Mouse (Mus musculus) frontal cortex, adult (tissue): ENCODE measurements around the gene Apold1.

Experiments
- ATAC-seq: cut with Nextera tagmentation; 2 replicates; pipeline ENCODE4 v1.9.2; 2017; ENCODE audit warnings: mild to moderate bottlenecking, moderate library complexity, mixed read lengths; ENCODE audit not compliant: low TSS enrichment

Gene Apold1

DNA sequence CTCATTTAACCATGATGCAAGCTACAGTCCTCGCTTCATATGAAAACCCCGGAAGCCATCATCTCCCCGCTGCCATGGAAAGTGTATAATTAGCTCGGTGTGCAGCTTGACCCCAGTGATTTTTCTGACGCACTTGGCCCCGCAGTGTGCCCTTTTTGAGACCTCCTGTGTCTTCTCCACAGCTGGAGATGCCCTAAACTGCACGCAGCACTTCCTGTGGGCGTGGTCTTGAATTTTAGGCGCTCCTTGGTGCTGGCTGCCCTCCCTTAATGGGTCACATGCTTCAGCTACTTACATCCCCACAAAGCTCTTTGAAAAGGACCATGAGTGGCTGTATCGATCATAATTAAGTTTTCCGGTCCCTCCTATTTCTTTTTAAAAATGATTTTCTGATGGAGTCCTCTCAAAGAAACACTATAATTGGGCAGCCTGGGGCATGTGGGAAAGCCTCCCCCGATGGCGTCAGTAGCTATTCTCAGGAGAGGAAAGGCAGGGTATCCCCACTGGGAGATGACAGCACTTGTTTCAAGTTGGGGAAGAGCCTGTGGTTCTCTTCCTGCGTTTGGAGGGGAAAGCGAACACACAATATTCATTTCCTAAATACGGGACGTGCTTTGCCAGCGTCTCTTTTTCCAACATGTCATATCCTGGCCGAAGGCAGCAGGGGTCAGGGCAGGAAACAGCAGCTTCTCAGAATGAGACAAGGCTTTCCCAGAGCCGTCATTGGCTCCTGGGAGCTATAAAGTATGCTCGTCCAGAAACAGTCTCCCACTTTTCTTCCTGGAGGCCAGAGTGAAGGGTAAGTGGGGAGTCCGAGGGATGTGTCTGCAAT lies at the start of gene Apold1:
Apold1 (plus strand) TSS at position 488 of the 832 bp plus-strand sequence.
- no peak for ATAC-seq

DNA sequence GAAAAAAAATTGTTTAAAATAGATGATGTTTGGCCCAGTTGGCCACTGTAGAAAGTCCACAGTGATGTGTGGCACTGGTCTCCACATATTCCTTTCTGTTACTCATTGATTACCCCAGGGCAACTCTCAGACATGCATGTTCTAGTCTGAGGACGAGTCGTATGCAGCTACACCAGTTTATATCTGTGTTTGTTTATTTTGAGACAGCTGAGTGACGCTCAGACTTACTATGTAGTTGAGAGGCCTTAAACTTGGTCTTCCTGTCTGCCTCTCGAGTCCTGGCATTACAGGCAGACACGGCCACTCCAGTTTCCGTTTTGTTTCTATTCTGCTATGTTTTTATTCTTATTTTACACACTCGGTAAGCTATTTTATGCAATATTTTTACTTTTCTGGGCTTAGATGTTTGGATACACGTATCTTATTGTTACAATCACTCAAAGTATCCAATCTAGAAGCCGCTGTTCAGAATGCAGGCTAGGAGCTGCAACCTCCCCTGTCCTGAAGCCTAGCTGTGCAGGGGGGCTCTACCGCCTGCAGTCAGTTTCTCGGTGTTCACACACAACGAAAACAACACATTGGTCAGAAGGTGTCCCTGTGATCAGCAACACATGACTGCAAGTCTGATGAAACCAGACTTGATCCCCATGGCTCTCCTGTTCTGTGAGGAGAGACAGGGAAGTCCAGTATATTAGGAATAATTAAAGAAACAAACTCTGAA lies 48.9 kb upstream of the Apold1 start:
- ATAC-seq, result no peak

DNA sequence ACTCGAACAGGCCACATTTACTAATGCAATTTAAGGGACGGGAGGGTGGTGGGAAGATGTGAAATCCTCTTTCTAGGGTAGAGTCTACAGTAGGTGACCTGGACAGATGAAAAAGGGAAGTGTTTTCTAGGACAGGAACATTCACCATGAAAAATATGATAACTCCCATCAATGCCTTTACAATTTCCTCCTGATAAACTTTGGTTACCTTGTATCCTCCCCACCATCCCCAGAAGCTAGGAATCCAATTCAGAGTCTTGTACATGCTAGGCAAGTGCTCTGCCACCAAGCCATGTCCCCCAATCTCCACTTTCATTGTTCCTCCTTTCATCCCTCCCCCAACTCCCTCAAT lies 48.3 kb upstream of the Apold1 start:
- ATAC-seq, result no peak

DNA sequence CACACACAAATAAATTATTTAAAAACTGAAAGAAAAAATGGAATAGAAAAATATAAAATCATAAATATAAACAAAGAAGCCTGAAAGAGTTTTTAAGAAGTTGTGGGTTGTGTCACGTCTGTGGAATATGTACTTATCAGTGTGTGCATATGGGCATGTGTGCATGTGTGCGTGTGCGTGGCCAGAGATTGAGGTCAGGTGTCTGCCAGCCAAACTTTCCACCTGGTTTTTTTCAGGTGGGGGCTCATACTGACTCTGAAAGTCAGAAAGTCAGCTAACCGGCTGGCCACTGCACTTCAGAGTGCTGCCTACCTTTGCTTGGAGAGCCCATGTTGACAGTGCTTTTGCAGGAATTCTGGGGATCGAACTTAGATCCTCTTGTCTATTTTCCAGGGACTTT lies 47.2 kb upstream of the Apold1 start:
- ATAC-seq, result no peak

DNA sequence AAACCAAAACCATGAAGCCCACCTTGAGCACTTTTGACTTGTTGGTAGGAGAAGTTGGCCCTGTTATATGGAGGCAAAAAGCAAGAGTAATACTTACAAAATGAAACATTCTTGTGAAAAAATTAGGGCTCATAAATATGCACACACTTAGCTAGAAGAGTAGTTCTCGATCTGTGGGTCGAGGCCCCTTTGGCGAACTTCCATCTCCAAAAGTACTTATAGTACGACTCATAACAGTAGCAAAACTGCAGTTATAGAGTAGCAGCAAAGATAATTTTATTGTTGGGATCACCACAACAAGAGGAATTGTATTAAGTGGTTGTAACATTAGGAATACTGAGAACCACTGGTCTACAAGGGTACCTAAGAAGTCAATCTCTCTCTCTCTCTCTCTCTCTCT lies 41.7 kb upstream of the Apold1 start:
- ATAC-seq, result no peak

DNA sequence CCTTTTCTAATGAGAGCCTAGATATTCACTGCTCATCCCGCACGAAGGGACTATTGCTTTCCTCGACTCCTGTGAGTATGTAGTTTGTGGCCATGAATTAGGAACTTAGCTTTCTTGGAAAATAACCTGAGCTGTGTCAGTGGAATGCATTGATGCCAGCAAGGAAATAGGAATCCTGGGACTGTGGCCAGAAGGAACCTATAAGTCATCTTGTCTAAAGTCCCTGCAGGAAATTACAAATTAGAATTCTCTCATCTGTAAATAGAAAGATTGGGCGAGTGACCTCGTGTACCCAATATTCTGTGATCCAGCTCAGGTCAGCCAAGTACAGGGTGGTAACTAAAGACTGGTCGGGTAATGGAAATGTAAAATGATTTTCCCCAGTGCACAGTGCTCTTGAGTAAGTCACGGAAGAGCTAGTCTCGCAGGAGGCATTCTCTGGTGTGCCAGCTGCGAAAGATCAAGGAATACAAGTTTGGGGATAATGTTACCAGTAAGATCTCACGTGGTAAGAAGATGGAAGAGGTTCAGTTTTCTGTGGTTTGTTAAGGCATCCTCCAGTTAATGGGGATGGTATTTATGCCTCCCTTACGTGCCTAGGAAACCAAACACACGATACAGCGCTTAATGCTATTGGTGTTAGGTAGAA lies 37.6 kb upstream of the Apold1 start:
- no peak for ATAC-seq

DNA sequence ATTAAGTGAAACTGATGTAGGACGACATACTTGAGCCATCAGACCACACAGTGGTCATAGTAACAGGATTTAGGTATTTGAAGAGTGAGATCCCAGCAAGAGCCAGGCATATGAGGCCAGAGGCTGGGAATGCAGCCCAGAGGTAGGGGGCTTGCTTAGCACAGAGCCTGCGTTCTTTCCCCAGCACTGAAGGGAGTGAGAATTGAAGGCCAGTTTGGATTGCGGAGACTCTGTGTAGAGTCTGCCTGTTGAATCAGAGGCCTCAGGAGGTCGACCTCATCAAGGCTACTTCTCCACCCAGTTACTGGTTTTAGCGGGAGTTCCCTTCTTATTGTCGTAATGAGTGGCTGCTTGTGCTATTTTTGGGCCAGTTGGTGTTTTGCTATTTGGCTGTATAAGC lies 35.5 kb upstream of the Apold1 start:
- ATAC-seq, result no peak

DNA sequence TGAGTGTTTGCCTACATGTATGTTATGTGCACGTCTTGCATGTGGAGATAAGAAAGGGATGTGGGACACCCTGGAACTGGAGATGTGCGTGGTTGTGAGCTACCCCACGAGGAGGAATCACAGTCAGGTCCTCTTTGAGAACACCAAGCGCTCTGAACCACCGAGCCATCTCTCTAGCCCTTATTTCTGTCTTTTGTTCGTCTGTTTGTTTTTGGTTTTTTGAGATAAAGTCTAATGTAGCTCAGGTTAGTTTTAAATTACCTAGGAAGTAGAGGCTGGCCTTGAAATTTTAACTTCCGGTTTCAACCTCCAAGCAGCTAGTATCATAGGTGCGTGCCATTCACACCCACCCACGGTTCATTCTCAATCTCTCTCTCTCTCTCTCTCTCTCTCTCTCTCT lies 34.7 kb upstream of the Apold1 start:
- no peak for ATAC-seq

DNA sequence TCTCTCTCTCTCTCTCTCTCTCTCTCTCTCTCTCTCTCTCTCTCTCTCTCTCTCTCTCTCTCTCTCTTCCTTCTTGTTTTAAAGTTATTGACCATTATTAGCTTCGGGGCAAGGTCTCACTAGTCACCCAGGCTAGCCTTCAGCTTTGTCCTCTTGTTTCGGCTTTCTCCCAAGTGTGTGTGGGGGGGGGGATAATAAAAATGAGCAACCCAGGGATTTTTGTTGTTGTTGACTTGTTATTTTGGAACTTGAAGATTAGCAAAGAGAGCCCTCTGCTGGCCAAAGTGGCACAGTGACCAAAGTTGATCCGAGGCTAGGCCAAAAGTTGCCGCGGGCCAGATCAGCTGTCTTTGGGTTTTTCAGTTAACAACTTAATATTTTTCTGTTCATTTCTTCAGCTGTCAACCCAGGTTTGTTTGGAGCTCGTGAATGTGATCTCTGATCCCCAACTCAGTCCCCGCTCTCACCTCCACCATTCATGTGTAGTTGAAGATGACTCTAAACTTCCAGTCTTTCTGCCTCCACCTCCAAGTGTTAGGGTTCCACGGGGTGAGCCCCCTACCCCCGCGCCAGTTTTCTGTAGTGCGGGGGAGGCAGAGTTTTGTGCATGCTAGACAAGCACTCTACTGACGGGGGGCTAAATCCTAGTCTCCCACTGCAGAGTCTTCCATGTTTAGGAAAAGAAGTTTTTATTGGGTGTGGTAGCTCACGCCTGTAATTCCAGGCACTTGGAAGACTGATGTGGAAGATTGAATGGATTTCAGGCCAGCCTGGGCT lies 34.0 kb upstream of the Apold1 start:
- ATAC-seq, result no peak

DNA sequence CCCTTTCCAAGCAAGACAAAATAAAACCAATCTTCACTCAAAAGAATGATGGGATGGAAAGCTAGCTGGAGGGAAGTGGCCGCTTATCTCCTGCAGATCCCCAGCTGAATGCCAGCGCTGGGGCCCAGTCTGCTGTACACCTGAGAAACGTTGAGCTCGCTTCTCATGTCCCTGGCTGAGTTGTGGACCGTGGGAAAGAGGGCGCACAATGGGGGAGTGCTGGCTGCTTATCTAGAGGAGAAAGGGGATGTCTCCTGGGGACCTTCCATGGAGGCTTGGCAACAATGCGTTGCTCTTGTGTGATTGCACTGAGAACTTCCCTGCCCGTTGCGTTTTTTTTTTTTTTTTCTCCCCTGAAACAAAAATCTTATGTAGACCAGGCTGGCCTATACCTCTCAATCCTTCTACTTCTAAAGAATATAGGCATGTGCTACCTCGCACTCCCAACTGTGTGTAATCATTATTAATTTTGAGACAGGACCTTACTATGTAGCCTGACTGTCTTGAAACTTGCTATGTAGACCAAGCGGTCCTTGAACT lies 32.9 kb upstream of the Apold1 start:
- ATAC-seq, result no peak

DNA sequence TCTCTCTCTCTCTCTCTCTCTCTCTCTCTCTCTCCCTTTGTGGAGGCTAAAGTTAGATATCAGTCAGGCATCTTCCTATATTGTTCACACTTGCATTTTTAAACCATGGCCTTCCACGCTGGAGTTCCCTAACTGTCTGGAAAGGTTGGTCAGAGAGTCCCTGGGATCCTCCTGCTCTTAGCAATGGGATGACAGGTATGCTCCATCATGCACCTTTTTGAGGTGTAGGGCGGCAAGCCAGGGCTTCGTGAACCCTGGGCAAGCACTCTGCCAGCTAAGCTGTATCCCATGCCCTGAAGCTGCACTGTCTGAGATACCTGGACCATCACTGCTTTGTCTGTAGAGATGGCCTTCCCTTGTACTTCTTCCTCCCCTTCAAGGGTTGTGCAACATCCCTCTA lies 32.3 kb upstream of the Apold1 start:
- ATAC-seq, result no peak

DNA sequence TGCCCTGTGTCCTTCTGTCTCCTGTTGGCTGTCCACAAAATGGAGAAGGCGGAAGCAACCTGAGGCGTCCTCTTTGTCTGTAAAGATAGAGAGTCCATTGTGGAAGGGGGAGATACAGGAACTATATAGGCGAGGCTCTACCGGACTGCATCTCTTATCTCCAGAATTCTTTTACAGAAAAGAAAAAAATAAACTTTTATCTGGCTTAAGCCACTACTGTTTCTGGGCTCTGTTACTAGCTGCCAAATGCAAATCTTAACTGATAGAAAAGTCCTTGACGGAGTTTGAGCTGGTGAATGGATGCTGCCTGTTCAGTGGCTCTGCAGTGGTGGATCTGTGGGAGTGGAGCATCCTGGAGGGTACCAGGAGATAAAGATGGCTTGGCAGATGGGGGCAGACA lies 30.2 kb upstream of the Apold1 start:
- ATAC-seq, result no peak

DNA sequence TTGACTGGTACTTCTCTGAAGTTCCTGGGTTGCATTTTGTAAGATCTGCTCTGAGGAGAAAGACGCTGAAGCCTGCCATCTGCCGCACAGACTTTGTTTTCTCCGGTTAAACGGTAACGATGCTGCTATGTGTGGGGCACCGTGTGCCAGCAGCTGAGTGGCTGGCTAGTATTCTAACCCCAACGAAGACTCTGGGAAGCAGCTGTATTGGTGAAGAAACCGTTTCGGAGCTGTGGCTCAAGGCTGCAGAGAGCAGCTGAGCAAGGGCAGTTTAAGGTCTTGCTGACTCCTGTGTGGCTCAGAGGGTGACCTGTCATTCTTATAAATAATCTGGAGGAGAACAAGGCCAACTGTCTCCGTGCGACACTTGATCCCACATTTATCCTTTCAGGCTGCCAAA lies 27.5 kb upstream of the Apold1 start:
- ATAC-seq, result peak; percentile 85

DNA sequence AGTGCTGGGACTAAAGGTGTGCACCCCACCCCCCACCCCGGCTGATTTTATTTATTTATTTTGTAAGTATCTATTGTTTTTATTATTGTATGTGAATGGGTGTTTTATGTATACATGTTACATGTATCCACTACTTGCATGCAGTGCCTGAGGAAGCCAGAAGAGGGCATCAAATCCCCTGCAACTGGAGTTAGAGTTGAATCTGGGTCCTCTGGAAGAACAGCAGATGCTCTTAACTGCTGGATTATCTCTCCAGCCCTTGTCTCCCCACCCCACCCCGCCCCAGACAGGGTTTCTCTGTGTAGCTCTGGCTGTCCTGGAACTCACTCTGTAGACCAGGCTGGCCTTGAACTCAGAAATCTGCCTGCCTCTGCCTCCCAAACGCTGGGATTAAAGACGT lies 25.1 kb upstream of the Apold1 start:
- no peak for ATAC-seq

DNA sequence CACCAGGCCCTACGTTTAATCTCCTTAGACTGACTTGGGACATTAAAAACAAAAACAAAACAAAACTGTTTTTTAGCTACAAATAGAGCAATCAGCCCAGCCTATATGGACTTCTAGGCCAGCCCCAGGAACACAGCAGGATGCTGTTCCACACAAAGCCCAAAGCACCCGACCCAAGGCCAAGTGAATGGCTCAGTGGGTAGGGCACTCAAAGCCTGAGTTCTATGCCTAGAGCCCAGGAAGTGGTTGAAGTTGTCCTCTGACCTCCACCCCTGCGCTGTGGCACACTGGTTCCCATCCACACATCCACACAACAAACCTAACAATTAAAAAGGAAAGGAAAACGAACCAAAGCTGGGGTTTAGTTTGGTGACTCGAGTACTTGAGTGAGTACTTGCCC lies 20.2 kb upstream of the Apold1 start:
- ATAC-seq, result no peak

DNA sequence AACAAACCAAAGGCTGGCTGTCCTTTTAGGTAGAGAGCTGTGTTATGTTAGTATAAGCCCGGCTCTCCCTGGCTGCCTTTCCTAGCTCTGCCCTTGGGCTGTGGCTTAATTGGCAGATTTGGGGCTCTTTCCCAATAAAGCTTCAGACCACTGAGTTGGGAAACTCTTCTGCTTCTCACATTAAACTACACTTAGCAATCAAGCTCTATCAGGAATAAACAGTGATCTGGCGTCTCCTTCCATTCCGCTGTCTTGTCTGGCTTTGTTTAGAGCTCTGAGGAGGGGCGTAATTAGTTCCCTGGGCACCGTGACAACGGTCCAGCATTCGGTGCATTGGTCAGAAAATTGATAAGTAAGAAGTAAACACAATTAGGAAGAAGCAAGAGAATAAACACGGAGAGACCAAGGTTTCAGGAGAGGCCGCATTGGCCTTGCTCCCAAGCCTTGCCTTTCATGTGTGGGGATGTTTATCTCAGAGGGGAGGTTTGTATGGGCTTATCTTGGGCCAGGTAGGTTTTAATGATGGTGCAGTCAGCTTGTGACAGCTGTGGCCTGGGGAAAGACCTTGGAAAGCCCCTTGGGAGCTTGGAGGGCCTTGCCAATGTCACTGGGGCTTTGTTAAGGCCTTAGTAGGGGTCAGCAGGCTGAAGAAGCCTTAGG lies 19.5 kb upstream of the Apold1 start:
- no peak for ATAC-seq

DNA sequence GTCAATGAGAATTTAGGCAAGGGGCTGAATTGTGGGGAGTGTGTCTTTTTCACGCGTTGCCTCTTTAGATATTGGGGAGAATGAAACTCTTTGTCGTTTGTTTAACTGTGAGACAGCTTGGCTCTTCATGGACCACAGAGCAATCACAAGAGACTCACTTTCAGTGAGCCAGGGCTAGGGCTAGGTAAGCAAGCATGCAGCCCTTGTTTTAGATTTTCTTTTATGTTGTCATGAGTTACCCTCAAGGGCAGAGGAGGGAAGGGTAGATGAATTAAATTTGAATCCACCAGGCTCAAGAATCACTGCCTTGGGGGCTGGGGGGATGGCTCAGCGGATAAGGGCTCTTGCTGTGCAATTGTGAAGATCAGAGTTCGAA lies 19.0 kb upstream of the Apold1 start:
- no peak for ATAC-seq

DNA sequence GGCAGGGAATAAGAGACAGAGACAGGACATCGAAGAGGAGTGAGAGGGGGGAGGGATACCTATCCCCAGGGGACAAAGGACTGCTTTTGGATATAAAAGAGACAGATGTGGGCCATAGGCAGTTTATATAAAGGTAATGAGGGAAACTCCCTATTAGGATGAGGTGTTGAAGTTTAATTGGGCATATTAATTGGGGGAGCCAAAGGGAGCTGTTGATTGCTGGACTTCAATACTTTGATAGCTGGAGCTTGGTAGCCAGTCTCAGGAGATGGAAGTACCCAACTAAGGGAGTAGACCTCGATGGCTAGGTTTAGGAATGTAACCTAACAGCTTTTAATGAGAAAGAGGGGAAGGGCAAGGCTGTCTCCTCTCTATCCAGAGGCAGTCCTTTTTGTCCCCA lies 17.6 kb upstream of the Apold1 start:
- ATAC-seq, result no peak

DNA sequence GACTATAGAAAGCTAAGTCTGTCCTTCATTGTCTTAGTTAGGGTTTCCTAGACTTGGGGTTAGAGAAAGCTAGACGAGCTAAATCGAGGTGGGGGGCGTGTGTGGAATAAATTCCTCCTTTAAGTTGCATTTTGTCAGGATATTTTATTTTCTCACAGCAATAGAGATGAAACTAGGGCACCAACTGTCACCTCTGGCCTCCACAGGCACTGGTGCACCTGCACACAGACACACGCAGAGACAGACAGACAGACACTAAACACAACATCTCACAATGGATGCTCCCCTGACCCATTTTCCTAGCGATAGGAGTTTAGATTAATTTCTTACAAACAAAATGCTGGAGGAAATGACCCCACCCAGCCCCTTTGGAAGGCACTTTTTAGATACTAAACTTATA lies 14.8 kb upstream of the Apold1 start:
- no peak for ATAC-seq

DNA sequence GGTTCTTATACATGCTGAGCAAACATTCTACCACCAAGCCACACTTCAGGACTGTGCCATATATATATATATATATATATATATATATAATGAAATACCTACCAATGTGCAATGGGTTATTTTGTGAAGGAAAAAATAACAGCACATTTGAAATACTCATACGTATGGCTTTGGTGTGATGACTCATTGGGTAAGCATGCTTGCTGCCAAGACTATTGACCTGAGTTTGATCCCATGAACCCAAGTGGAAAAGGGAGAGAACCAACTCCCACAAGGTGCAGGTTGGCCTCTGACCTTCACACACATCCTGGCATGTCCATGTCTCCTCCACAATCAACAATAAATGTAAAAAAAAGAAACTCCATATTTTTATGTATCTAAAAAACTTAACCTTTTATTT lies 13.2 kb upstream of the Apold1 start:
- ATAC-seq, result no peak

DNA sequence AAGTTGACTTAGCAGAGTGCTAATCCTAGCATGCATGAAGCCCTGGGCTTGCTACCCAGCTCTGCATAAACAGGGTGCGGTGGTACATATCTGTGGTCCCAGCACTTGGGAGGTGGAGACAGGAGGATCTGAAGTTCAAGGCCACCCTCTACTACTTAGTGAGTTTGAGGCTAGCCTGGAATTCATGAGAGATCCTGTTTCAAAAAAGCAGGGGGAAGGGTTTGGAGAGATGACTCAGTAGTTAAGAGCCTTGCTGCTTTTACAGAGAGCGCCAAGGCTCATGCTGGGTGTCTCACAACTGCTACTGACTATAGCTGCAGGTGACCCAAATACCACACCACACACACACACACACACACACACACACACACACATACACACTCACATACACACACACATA lies 12.0 kb upstream of the Apold1 start:
- no peak for ATAC-seq

DNA sequence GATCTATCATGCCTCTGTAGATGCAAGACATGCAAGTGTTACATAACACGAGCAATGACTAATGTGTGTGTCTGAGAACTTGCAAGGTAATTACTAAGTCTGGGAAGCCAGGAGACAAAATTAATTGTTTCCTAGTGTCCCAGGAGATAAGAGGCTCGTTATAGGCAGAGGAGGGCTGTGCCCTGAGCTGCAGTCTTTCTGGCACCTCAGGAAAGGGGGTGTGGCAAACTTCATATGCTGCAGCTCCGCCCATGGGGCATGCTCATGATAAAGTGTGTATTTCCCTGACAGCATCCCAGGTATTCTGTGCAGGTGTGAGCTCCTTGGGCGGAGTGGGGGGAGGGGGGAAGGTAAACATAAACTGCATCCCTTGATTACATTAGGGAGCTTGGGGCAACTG lies 9.4 kb upstream of the Apold1 start:
- no peak for ATAC-seq
